Mouse (Mus musculus) limb, embryonic 10.5 days (tissue): Measurements from ENCODE around the gene Actr3b. TPM values are rescaled to one million over a fixed set of nuclear protein-coding genes. Genes with fewer than 3 reads are reported as not detected.
"Not testable (repeated sequence)": the region's sequence is repeated elsewhere in the genome, so short reads cannot be mapped to it uniquely, and the experiment has no call there.

Experiments
- DNase-seq: peaks from one replicate; pipeline ENCODE4 v3.0.0-alpha.2; 2017; ENCODE audit warnings: low spot score
- H3K27ac ChIP-seq: fragments of 300-500 bp; sonication (generic); 2 replicates; pipeline ENCODE4 v1.5.1; 2016; ENCODE audit warnings: mild to moderate bottlenecking
- H3K27me3 ChIP-seq: fragments of 300-500 bp; sonication (generic); 2 replicates; pipeline ENCODE4 v1.6.1; 2016; ENCODE audit warnings: low read depth, mild to moderate bottlenecking; ENCODE audit not compliant: poor library complexity, severe bottlenecking
- H3K36me3 ChIP-seq: fragments of 300-500 bp; sonication (generic); 2 replicates; pipeline ENCODE4 v1.6.1; 2016; ENCODE audit warnings: mild to moderate bottlenecking, moderate library complexity
- H3K4me1 ChIP-seq: fragments of 300-500 bp; sonication (generic); 2 replicates; pipeline ENCODE4 v1.6.1; 2016
- H3K4me3 ChIP-seq: fragments of 300-500 bp; sonication (generic); 2 replicates; pipeline ENCODE4 v1.5.1; 2016; ENCODE audit warnings: mild to moderate bottlenecking, moderate library complexity
- H3K9me3 ChIP-seq: fragments of 300-500 bp; sonication (generic); replicated peaks from 2 replicates; pipeline ENCODE4 v1.6.1; 2016; ENCODE audit warnings: mild to moderate bottlenecking
- WGBS: fragments of 180-500 bp; shearing (Covaris S2); methylation state at CpG from one replicate; pipeline ENCODE4 v1.1.7; 2016; 5-methylcytosine and 5-hydroxymethylcytosine counted together
- polyA plus RNA-seq: library from polyadenylated mRNA; unstranded; fragments of >200 nt; fragmentation: Nextera tagmentation; extraction: Ambion mirVana; gene quantifications from 2 replicates; pipeline ENCODE4 v1.2.1, GENCODE M21; 2016

Actr3b gene
- polyA plus RNA-seq, 1 experiment from 2014 or later = 3.4 TPM

DNA sequence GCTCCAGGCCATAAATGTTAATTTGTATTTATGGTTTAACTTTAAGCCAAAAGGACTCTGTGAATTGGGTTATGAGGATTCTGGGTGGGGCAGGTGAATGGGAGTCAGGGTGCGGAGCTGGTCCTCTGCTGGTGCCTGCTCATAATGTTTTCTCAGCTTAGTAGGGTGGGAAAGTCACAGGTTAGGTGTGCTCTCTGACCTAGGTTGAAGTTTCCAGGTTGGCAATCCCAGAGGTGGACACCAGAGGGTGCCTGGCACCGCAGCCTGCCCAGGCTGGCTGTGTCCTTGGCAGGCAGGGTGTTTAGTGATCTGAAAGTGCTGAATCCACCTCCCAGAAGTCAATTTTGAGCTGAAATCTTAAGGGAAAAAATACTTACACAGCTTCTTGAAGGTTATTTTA lies 113.2 kb downstream of the Actr3b start:
- no peak overlapping the region for H3K27ac ChIP-seq
- no peaks in the 10 kb centered on the region for H3K27me3 ChIP-seq
- 68% methylated on average over 2 of the region's 2 CpGs for WGBS
- no peaks in the 10 kb centered on the region for H3K36me3 ChIP-seq
- no peak overlapping the region for H3K4me3 ChIP-seq
- no peak for DNase-seq
- H3K9me3 ChIP-seq = no peaks in the 10 kb centered on the region
- peaks cover 10% of the 10 kb centered on the region for H3K4me1 ChIP-seq

DNA sequence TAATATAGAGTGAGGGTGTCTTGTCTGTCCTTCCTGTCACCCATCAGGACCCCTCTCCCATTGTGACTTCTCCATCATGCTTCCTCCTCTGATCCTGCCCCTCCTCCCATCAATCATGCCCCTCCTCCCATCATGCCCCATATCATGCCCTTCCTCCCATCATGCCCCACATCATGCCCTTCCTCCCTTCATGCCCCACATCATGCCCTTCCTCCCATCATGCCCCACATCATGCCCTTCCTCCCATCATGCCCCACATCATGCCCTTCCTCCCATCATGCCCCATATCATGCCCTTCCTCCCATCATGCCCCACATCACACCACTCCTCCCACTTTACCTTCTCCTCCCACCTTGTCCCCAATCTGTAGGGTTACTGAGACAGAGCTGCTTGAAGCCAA lies 116.1 kb downstream of the Actr3b start:
- H3K27ac ChIP-seq, H3K9me3 ChIP-seq, DNase-seq, H3K36me3 ChIP-seq, H3K4me3 ChIP-seq, H3K4me1 ChIP-seq, H3K27me3 ChIP-seq: not testable (repeated sequence)

DNA sequence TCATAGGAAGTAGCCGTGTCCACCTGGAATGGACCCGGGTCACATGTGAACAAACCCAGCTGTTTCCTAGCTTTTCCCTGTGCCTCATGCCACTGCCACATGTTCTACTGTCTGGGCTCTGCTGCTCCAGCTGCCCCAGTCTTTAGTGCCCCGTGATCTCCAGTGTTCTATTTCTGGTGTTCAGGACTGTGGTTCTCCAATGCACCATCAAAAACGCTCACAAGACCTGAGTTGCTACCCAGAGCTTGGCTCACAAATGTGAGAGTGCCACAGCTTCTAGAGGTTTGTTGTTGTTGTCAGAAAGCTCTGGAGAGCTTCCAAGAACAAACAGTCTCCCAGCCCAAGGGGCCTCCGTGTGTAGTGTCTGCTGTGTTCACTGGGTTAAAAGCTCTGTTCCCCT lies 117.5 kb downstream of the Actr3b start:
- Histone ChIP-seq H3K27ac (no peak overlapping the region), H3K4me3 (no peak overlapping the region), H3K27me3 (no peaks in the 10 kb centered on the region), H3K4me1 (no peaks in the 10 kb centered on the region), H3K36me3 (no peaks in the 10 kb centered on the region), H3K9me3 (no peaks in the 10 kb centered on the region)
- DNase-seq = no peak
- WGBS = 85% methylated on average over 5 of the region's 5 CpGs

- WGBS = 86% methylated on average over 3 of the region's 3 CpGs
- Histone ChIP-seq H3K27ac (no peak overlapping the region), H3K4me1 (no peaks in the 10 kb centered on the region), H3K9me3 (no peaks in the 10 kb centered on the region), H3K27me3 (no peaks in the 10 kb centered on the region), H3K4me3 (no peak overlapping the region), H3K36me3 (no peaks in the 10 kb centered on the region)
- DNase-seq = no peak
These were observed 118.2 kb downstream of the Actr3b start for GRCm38 (mm10) chr5:25877996-25878395.

DNA sequence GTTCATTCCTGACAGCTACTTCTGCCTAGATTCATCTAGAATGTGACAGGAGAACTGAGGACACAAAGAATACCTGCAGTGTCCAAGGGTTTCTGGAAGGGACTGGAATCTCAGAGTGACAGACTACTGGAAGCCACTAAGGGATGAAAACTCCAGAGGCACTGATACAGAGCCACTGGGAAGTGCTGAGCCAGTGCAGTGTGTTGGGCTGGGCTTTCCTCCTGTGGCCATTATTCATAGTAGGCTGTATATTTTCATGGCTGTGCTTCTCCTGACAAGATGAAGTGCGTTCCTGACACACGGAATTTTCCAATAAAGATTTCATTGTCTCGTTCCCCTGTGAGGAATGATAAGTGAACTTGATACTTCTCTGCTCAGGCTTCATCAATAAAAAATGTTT lies 126.9 kb downstream of the Actr3b start:
- DNase-seq = no peak
- no peaks in the 10 kb centered on the region for H3K4me1 ChIP-seq
- no peaks in the 10 kb centered on the region for H3K36me3 ChIP-seq
- no peaks in the 10 kb centered on the region for H3K27me3 ChIP-seq
- WGBS = 75% methylated on average over 3 of the region's 3 CpGs
- H3K27ac ChIP-seq = no peak overlapping the region
- H3K9me3 ChIP-seq = 0 out of 2 replicates have a peak, but pooled peaks cover 3% of the 10 kb centered on the region
- no peak overlapping the region for H3K4me3 ChIP-seq

DNA sequence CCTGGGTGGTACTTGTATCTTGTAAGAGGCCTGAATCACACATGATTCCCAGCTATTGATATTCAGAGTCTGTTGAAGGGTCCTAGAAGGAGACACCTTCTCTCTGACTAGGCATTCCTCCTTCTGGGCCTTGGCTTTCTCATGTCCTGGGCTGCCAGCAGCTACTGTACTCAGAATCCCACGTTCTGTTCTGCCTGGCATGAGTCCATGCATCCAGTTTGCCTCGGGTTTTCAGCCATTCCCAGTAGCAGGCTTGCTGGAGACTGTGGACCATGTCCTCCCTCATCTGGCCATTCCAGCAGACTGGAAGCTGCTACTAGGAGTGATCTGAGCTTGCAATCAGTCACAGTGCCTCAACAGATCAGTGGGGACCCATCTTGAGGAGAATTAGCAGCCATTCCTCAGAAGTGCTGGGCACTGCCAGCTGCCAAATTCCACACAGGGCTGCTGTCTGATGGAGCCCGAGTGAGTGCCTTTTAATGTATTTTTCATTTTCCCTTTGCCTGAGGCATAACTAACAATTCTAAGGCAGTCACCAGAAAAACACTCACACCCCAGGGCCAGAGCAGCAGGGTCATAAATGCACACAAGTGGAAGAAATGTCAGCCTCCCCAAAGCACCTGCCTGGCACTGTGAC lies 130.1 kb downstream of the Actr3b start:
- no peaks in the 10 kb centered on the region for H3K4me1 ChIP-seq
- no peak for DNase-seq
- H3K27ac ChIP-seq = no peak overlapping the region
- no peaks in the 10 kb centered on the region for H3K36me3 ChIP-seq
- no peaks in the 10 kb centered on the region for H3K27me3 ChIP-seq
- 71% methylated on average over 3 of the region's 3 CpGs for WGBS
- H3K4me3 ChIP-seq = no peak overlapping the region
- 0 out of 2 replicates have a peak, but pooled peaks cover 2% of the 10 kb centered on the region for H3K9me3 ChIP-seq

DNA sequence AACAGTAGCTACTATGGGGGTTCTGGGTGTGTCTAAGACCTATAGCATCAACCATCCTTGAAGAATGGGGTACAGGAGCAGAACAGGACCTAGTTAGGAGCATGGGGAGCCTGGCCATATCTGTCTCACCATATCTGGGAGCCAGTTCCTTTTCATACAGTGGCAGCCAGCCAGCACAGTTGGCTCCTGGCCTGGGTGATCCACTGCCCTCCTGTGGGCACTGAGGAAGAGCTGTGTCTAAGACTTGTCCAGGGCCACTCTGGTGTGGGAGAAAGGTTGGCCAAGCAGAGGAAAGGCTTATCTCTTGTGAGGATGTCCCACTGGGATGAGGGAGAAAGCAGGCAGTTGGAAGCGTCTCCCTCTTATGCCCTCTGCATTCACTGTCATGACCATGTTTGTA lies 131.5 kb downstream of the Actr3b start:
- Histone ChIP-seq H3K9me3 (no peaks in the 10 kb centered on the region), H3K4me1 (no peaks in the 10 kb centered on the region), H3K27me3 (no peaks in the 10 kb centered on the region), H3K4me3 (no peak overlapping the region), H3K27ac (no peak overlapping the region), H3K36me3 (no peaks in the 10 kb centered on the region)
- WGBS = 83% methylated on average over 1 of the region's 1 CpGs
- no peak for DNase-seq

Other genes starting within 250 kb of the Actr3b start
- not detected in 2 replicates for gene Cct8l1, start 243.9 kb upstream of the Actr3b start, polyA plus RNA-seq
- 19.4 and 19.9 TPM in 2 replicates for gene Xrcc2, start 54.2 kb upstream of the Actr3b start, polyA plus RNA-seq
- gene Gm21663, start 182.4 kb downstream of the Actr3b start, polyA plus RNA-seq = not detected in 2 replicates
- gene Gm21671, start 194.4 kb downstream of the Actr3b start, polyA plus RNA-seq = not detected in 2 replicates
- gene Gm21680, start 212.7 kb downstream of the Actr3b start, polyA plus RNA-seq = not detected in 2 replicates
- not detected in 2 replicates for gene Gm21698, start 228.7 kb downstream of the Actr3b start, polyA plus RNA-seq
- gene Gm1979, start 244.8 kb downstream of the Actr3b start, polyA plus RNA-seq = not detected in 2 replicates